Comparison of ENCODE assay signal across 10 mouse cellular contexts in genomic region chr7:63991085-63992010, GRCm38 (mm10). TPM values are rescaled to one million over a fixed set of nuclear protein-coding genes. Genes with fewer than 3 reads are reported as not detected.
A peak's percentile ranks its signal among the peaks of the same experiment; 100 is the strongest.
DNase-seq lines count a peak whose midpoint lies in the region; ATAC-seq and TF ChIP-seq lines count a peak whose summit lies in the region.
"Had no signal": no experiment of that assay in that cellular context is flagged by ENCODE, and none has a peak within 500 bp of the region (broad histone marks: within the 10 kb centered on the region; RNA-seq: fewer than 3 reads in every experiment).

No protein-coding gene starts in this region.

- peak; percentile 24; the same call in 1 of the 2 replicates for ATAC-seq in stomach, postnatal 0 days (ENCODE audit: low FRiP score, low TSS enrichment)

- no peaks in the 10 kb centered on the region for H3K36me3 ChIP-seq in stomach, postnatal 0 days (ENCODE audit: control insufficient read depth, insufficient read depth, low read length)
- H3K36me3 ChIP-seq: embryonic facial prominence, embryonic 15.5 days; limb, embryonic 12.5 days had no signal

- no peaks in the 10 kb centered on the region for H3K4me1 ChIP-seq in stomach, postnatal 0 days (replicated peaks; ENCODE audit: control insufficient read depth, insufficient read depth)

- WGBS in stomach, postnatal 0 days: 87% methylated on average over 12 of the region's 12 CpGs

- H3K27ac ChIP-seq in left cerebral cortex, adult 2 months: peak overlapping the region; percentile 40
- H3K27ac ChIP-seq in stomach, postnatal 0 days (replicated peaks): no peak overlapping the region
- H3K27ac ChIP-seq: embryonic facial prominence, embryonic 15.5 days; limb, embryonic 12.5 days had no signal

- TF ChIP-seq EP300 in stomach, postnatal 0 days (optimal IDR thresholded peaks at IDR 0.05): no peak

- DNase-seq in left cerebral cortex, adult 2 months (ENCODE audit: extremely low spot score in 1 of 2, low spot score in 2 of 2): peak in 1 of 2 experiments; percentile 35
- no peak for DNase-seq in left cerebral cortex, postnatal 10 days (ENCODE audit: extremely low spot score in 1 of 2, low spot score in 2 of 2)
- peak; percentile 93 for DNase-seq in cerebellum, adult 11 months
- peak; percentile 62 to 72 for DNase-seq in layer of hippocampus, adult 8-10 months (ENCODE audit: low spot score in 2 of 2)
- no peak for DNase-seq in stomach, postnatal 0 days (ENCODE audit: low spot score)
- DNase-seq in ovary, postnatal 36 days (ENCODE audit: low spot score): no peak
- DNase-seq in gastrocnemius, adult 8-10 months (ENCODE audit: low spot score in 2 of 2): no peak
- DNase-seq in c-Kit-positive CD71-positive TER-119-positive erythroid progenitor cells, embryonic 14.5 days (ENCODE audit: low spot score): no peak

- no peak overlapping the region for H3K4me3 ChIP-seq in left cerebral cortex, adult 2 months
- H3K4me3 ChIP-seq in stomach, postnatal 0 days (ENCODE audit: low read depth, low read length): no peak overlapping the region
- H3K4me3 ChIP-seq: embryonic facial prominence, embryonic 15.5 days; limb, embryonic 12.5 days had no signal

- intact Hi-C loops in left cerebral cortex, adult 2 months (cut with DNase I): no loop called here
- intact Hi-C loops in left cerebral cortex, postnatal 10 days (cut with DNase I): no loop called here

- no peaks in the 10 kb centered on the region for H3K9me3 ChIP-seq in stomach, postnatal 0 days (ENCODE audit: control insufficient read depth, low read length)
- H3K9me3 ChIP-seq: embryonic facial prominence, embryonic 15.5 days; limb, embryonic 12.5 days had no signal

- H3K9ac ChIP-seq in stomach, postnatal 0 days (ENCODE audit: low read length): no peak overlapping the region
- H3K9ac ChIP-seq: embryonic facial prominence, embryonic 15.5 days; limb, embryonic 12.5 days had no signal

- no peak for TF ChIP-seq CTCF in left cerebral cortex, adult 2 months (IDR thresholded peaks at IDR 0.05)
- TF ChIP-seq CTCF in stomach, postnatal 0 days (IDR thresholded peaks at IDR 0.05; ENCODE audit: low read depth): no peak

- H3K4me2 ChIP-seq in stomach, postnatal 0 days (replicated peaks; ENCODE audit: low read depth): no peak overlapping the region
- H3K4me2 ChIP-seq: embryonic facial prominence, embryonic 15.5 days; limb, embryonic 12.5 days had no signal

- H3K27me3 ChIP-seq in stomach, postnatal 0 days (ENCODE audit: control insufficient read depth, insufficient read depth, low read length): no peaks in the 10 kb centered on the region
- H3K27me3 ChIP-seq: embryonic facial prominence, embryonic 15.5 days; limb, embryonic 12.5 days had no signal

RNA-seq across cellular contexts. Expression of gene Klf13, which starts 52.6 kb away (rescaled TPM):
- 100 to 1,000 TPM; 179 to 199 TPM for total RNA-seq in left cerebral cortex, adult 2 months (2021)
- 100 to 1,000 TPM; 148 to 154 TPM for total RNA-seq in left cerebral cortex, postnatal 10 days (2021)
- 100 to 1,000 TPM; 169 to 188 (median 176) TPM for total RNA-seq in layer of hippocampus, adult 8-10 months (2022)
- 25.0 and 26.9 TPM in 2 replicates for polyA plus RNA-seq in stomach, postnatal 0 days (2015; fragmentation: Nextera tagmentation; extraction: Ambion mirVana)
- total RNA-seq in gastrocnemius, adult 8-10 months (2022): 10 to 100 TPM; 35.8 to 65.5 (median 41.6) TPM

Comparison
In these comparisons a context has a peak if more than half of its experiments do, and no peak if none do; other contexts are left out.
1. DNase-seq: peak in cerebellum, adult 11 months (single experiment) and layer of hippocampus, adult 8-10 months (2 of 2); none in left cerebral cortex, postnatal 10 days (0 of 2), stomach, postnatal 0 days (single experiment), ovary, postnatal 36 days (single experiment), gastrocnemius, adult 8-10 months (0 of 2) and c-Kit-positive CD71-positive TER-119-positive erythroid progenitor cells, embryonic 14.5 days (single experiment).